Mouse (Mus musculus) intestine, embryonic 14.5 days (tissue): ENCODE results near the gene Dcaf8. TPM values are rescaled to one million over a fixed set of nuclear protein-coding genes. Genes with fewer than 3 reads are reported as not detected.

ENCODE experiments used
- ATAC-seq: fragments of 200-750 bp; cut with Nextera tagmentation; replicated peaks from 2 replicates; pipeline ENCODE4 v1.8.0; 2017; ENCODE audit warnings: low read depth, moderate number of reproducible peaks, moderate TSS enrichment, moderate library complexity; ENCODE audit not compliant: low FRiP score, low TSS enrichment
- DNase-seq: peaks from one replicate; pipeline ENCODE4 v3.0.0-alpha.2; 2018; ENCODE audit warnings: low spot score
- H3K27ac ChIP-seq: fragments of 300-500 bp; sonication (generic); 2 replicates; pipeline ENCODE4 v1.5.1; 2014; ENCODE audit warnings: low read depth, mild to moderate bottlenecking, control low read depth
- H3K27me3 ChIP-seq: fragments of 300-500 bp; sonication (generic); replicated peaks from 2 replicates; pipeline ENCODE4 v1.6.1; 2014; ENCODE audit warnings: low read length, control low read depth; ENCODE audit not compliant: control insufficient read depth, insufficient read depth
- H3K36me3 ChIP-seq: fragments of 300-500 bp; sonication (generic); 2 replicates; pipeline ENCODE4 v1.6.1; 2014; ENCODE audit warnings: low read length, control low read depth; ENCODE audit not compliant: control insufficient read depth, insufficient read depth
- H3K4me1 ChIP-seq: fragments of 300-500 bp; sonication (generic); replicated peaks from 2 replicates; pipeline ENCODE4 v1.6.1; 2014; ENCODE audit warnings: low read length, control low read depth, mixed read lengths; ENCODE audit not compliant: control insufficient read depth, insufficient read depth
- H3K4me2 ChIP-seq: fragments of 300-500 bp; sonication (generic); 2 replicates; pipeline ENCODE4 v1.6.1; 2014; ENCODE audit warnings: low read length
- H3K4me3 ChIP-seq: fragments of 300-500 bp; sonication (generic); 2 replicates; pipeline ENCODE4 v1.5.1; 2014; ENCODE audit warnings: low read depth, low read length, control low read depth, mixed read lengths
- H3K9ac ChIP-seq: fragments of 300-500 bp; sonication (generic); 2 replicates; pipeline ENCODE4 v1.6.1; 2014; ENCODE audit warnings: mild to moderate bottlenecking, low read length
- H3K9me3 ChIP-seq: fragments of 300-500 bp; sonication (generic); 2 replicates; pipeline ENCODE4 v1.6.1; 2016; ENCODE audit warnings: low read length, control low read depth; ENCODE audit not compliant: control insufficient read depth
- WGBS: fragments of 180-500 bp; shearing (Covaris S2); extraction: QIAGEN DNeasy Blood & Tissue Kit; methylation state at CpG from one replicate; pipeline ENCODE4 v1.1.7; 2014; 5-methylcytosine and 5-hydroxymethylcytosine counted together
- polyA plus RNA-seq: library from polyadenylated mRNA; unstranded; fragments of >200 nt; fragmentation: Nextera tagmentation; extraction: Ambion mirVana; gene quantifications from 2 replicates; pipeline ENCODE4 v1.2.1, GENCODE M21; 2014

Dcaf8 gene
- polyA plus RNA-seq, 1 experiment from 2014 or later = 102 TPM

- DNase-seq (no peak), ATAC-seq (no peak)
- no peak overlapping the region for H3K4me2 ChIP-seq
- no peak overlapping the region for H3K9ac ChIP-seq
- H3K4me3 ChIP-seq = no peak overlapping the region
- 86% methylated on average over 3 of the region's 3 CpGs for WGBS
- H3K27me3 ChIP-seq = no peaks in the 10 kb centered on the region
- peaks cover 63% of the 10 kb centered on the region for H3K36me3 ChIP-seq
- H3K9me3 ChIP-seq = no peaks in the 10 kb centered on the region
- H3K27ac ChIP-seq = no peak overlapping the region
- peaks cover 7% of the 10 kb centered on the region for H3K4me1 ChIP-seq
Measured at GRCm38 (mm10) chr1:172155518-172155917, 7.6 kb downstream of the Dcaf8 start.

- H3K27ac ChIP-seq = no peak overlapping the region
- DNase-seq = no peak
- 0 out of 2 replicates have a peak overlapping the region, but pooled peaks have one; percentile 7 for H3K4me2 ChIP-seq
- 16% methylated on average over 4 of the region's 4 CpGs for WGBS
- no peaks in the 10 kb centered on the region for H3K27me3 ChIP-seq
- peaks cover 22% of the 10 kb centered on the region for H3K36me3 ChIP-seq
- H3K4me3 ChIP-seq = no peak overlapping the region
- no peak overlapping the region for H3K9ac ChIP-seq
- ATAC-seq = no peak
- H3K9me3 ChIP-seq = no peaks in the 10 kb centered on the region
- peaks cover 3% of the 10 kb centered on the region for H3K4me1 ChIP-seq
Measured at GRCm38 (mm10) chr1:172159970-172160369, 12.1 kb downstream of the Dcaf8 start.

- no peaks in the 10 kb centered on the region for H3K9me3 ChIP-seq
- no peak overlapping the region for H3K9ac ChIP-seq
- no peak overlapping the region for H3K27ac ChIP-seq
- H3K27me3 ChIP-seq = no peaks in the 10 kb centered on the region
- H3K4me1 ChIP-seq = peaks cover 3% of the 10 kb centered on the region
- H3K36me3 ChIP-seq = peaks cover 22% of the 10 kb centered on the region
- ATAC-seq (no peak), DNase-seq (no peak)
- H3K4me3 ChIP-seq = no peak overlapping the region
- H3K4me2 ChIP-seq = 0 out of 2 replicates have a peak overlapping the region, but pooled peaks have one; percentile 7
Measured at GRCm38 (mm10) chr1:172160508-172160907, 12.6 kb downstream of the Dcaf8 start.

GRCm38 (mm10) chr1:172162009-172162408 is 14.1 kb downstream of the Dcaf8 start:
- H3K4me2 ChIP-seq = no peak overlapping the region
- H3K27ac ChIP-seq = no peak overlapping the region
- H3K9me3 ChIP-seq = no peaks in the 10 kb centered on the region
- 95% methylated on average over 1 of the region's 1 CpGs for WGBS
- peaks cover 3% of the 10 kb centered on the region for H3K4me1 ChIP-seq
- no peak overlapping the region for H3K4me3 ChIP-seq
- DNase-seq (no peak), ATAC-seq (no peak)
- H3K36me3 ChIP-seq = peaks cover 23% of the 10 kb centered on the region
- no peak overlapping the region for H3K9ac ChIP-seq
- H3K27me3 ChIP-seq = no peaks in the 10 kb centered on the region

- H3K9ac ChIP-seq = no peak overlapping the region
- H3K27me3 ChIP-seq = no peaks in the 10 kb centered on the region
- no peak for ATAC-seq
- DNase-seq = no peak
- no peak overlapping the region for H3K4me3 ChIP-seq
- peaks cover 33% of the 10 kb centered on the region for H3K36me3 ChIP-seq
- no peak overlapping the region for H3K27ac ChIP-seq
- H3K4me2 ChIP-seq = no peak overlapping the region
- 74% methylated on average over 6 of the region's 6 CpGs for WGBS
- peaks cover 3% of the 10 kb centered on the region for H3K4me1 ChIP-seq
- no peaks in the 10 kb centered on the region for H3K9me3 ChIP-seq
Measured at GRCm38 (mm10) chr1:172162959-172163358, 15.1 kb downstream of the Dcaf8 start.

GRCm38 (mm10) chr1:172167911-172168310 is 20.0 kb downstream of the Dcaf8 start:
- Histone ChIP-seq H3K9ac (no peak overlapping the region), H3K27ac (no peak overlapping the region)
- no peak for ATAC-seq

GRCm38 (mm10) chr1:172169809-172170208 is 21.9 kb downstream of the Dcaf8 start:
- no peaks in the 10 kb centered on the region for H3K9me3 ChIP-seq
- ATAC-seq = no peak
- H3K36me3 ChIP-seq = peaks cover 95% of the 10 kb centered on the region
- DNase-seq = no peak
- no peak overlapping the region for H3K27ac ChIP-seq
- H3K4me1 ChIP-seq = no peaks in the 10 kb centered on the region
- no peak overlapping the region for H3K9ac ChIP-seq
- no peaks in the 10 kb centered on the region for H3K27me3 ChIP-seq
- no peak overlapping the region for H3K4me2 ChIP-seq
- WGBS = 96% methylated on average over 5 of the region's 5 CpGs
- no peak overlapping the region for H3K4me3 ChIP-seq

More at GRCm38 (mm10) chr1:172167911-172168310, 20.0 kb downstream of the Dcaf8 start:
- Histone ChIP-seq H3K4me2 (no peak overlapping the region), H3K9me3 (no peaks in the 10 kb centered on the region), H3K4me3 (no peak overlapping the region), H3K4me1 (no peaks in the 10 kb centered on the region), H3K27me3 (no peaks in the 10 kb centered on the region), H3K36me3 (peaks cover 80% of the 10 kb centered on the region)
- 92% methylated on average over 5 of the region's 5 CpGs for WGBS
- DNase-seq = no peak

GRCm38 (mm10) chr1:172172381-172172780 is 24.5 kb downstream of the Dcaf8 start:
- WGBS = 95% methylated on average over 21 of the region's 21 CpGs
- Histone ChIP-seq H3K4me1 (no peaks in the 10 kb centered on the region), H3K27me3 (no peaks in the 10 kb centered on the region), H3K27ac (no peak overlapping the region), H3K9ac (no peak overlapping the region), H3K9me3 (no peaks in the 10 kb centered on the region), H3K4me3 (no peak overlapping the region), H3K4me2 (no peak overlapping the region), H3K36me3 (peaks cover 96% of the 10 kb centered on the region)
- ATAC-seq (no peak), DNase-seq (no peak)

- Histone ChIP-seq H3K27me3 (no peaks in the 10 kb centered on the region), H3K27ac (no peak overlapping the region), H3K4me1 (no peaks in the 10 kb centered on the region), H3K4me2 (no peak overlapping the region), H3K4me3 (no peak overlapping the region), H3K36me3 (peaks cover 96% of the 10 kb centered on the region), H3K9ac (no peak overlapping the region), H3K9me3 (no peaks in the 10 kb centered on the region)
- no peak for ATAC-seq
- WGBS = 88% methylated on average over 5 of the region's 5 CpGs
- no peak for DNase-seq
Measured at GRCm38 (mm10) chr1:172173181-172173580, 25.3 kb downstream of the Dcaf8 start.
